Mouse (Mus musculus) hindbrain, embryonic 11.5 days (tissue): ENCODE results near the gene Ttc7b. TPM values are rescaled to one million over a fixed set of nuclear protein-coding genes. Genes with fewer than 3 reads are reported as not detected.

Source experiments
- ATAC-seq: fragments of 200-750 bp; cut with Nextera tagmentation; 2 replicates; pipeline ENCODE4 v1.8.0; 2017; ENCODE audit warnings: mild to moderate bottlenecking, moderate TSS enrichment, moderate library complexity; ENCODE audit not compliant: low FRiP score
- DNase-seq: peaks from one replicate; pipeline ENCODE4 v3.0.0-alpha.2; 2015; ENCODE audit warnings: low spot score
- H3K27ac ChIP-seq: fragments of 300-500 bp; sonication (generic); 2 replicates; pipeline ENCODE4 v1.5.1; 2014; ENCODE audit warnings: mild to moderate bottlenecking, low read depth, low read length
- H3K27me3 ChIP-seq: fragments of 300-500 bp; sonication (generic); 2 replicates; pipeline ENCODE4 v1.6.1; 2014; ENCODE audit warnings: mild to moderate bottlenecking, low read length, moderate library complexity, mixed read lengths; ENCODE audit not compliant: control insufficient read depth, insufficient read depth
- H3K36me3 ChIP-seq: fragments of 300-500 bp; sonication (generic); 2 replicates; pipeline ENCODE4 v1.6.1; 2014; ENCODE audit warnings: mild to moderate bottlenecking, low read length, moderate library complexity, mixed read lengths; ENCODE audit not compliant: control insufficient read depth, insufficient read depth
- H3K4me1 ChIP-seq: fragments of 300-500 bp; sonication (generic); replicated peaks from 2 replicates; pipeline ENCODE4 v1.6.1; 2014; ENCODE audit warnings: low read length, mixed read lengths; ENCODE audit not compliant: control insufficient read depth, insufficient read depth
- H3K4me2 ChIP-seq: fragments of 300-500 bp; sonication (generic); replicated peaks from 2 replicates; pipeline ENCODE4 v1.6.1; 2014; ENCODE audit warnings: mild to moderate bottlenecking, low read depth, low read length
- H3K4me3 ChIP-seq: fragments of 300-500 bp; sonication (generic); 2 replicates; pipeline ENCODE4 v1.5.1; 2014; ENCODE audit warnings: low read depth, low read length
- H3K9ac ChIP-seq: fragments of 300-500 bp; sonication (generic); 2 replicates; pipeline ENCODE4 v1.6.1; 2014; ENCODE audit warnings: low read depth, low read length
- H3K9me3 ChIP-seq: fragments of 300-500 bp; sonication (generic); 2 replicates; pipeline ENCODE4 v1.6.1; 2016; ENCODE audit warnings: low read length; ENCODE audit not compliant: control insufficient read depth
- WGBS: fragments of 180-500 bp; shearing (Covaris S2); extraction: QIAGEN DNeasy Blood & Tissue Kit; methylation state at CpG from one replicate; pipeline ENCODE4 v1.1.7; 2014; 5-methylcytosine and 5-hydroxymethylcytosine counted together
- polyA plus RNA-seq: library from polyadenylated mRNA; unstranded; fragments of >200 nt; fragmentation: Nextera tagmentation; extraction: Ambion mirVana; gene quantifications from 2 replicates; pipeline ENCODE4 v1.2.1, GENCODE M21; 2014

The Ttc7b gene
- polyA plus RNA-seq, 1 experiment from 2014 or later = 7.1 TPM

- H3K27me3 ChIP-seq = no peaks in the 10 kb centered on the region
- H3K9me3 ChIP-seq = no peaks in the 10 kb centered on the region
- H3K9ac ChIP-seq = no peak overlapping the region
- no peaks in the 10 kb centered on the region for H3K36me3 ChIP-seq
- ATAC-seq (no peak), DNase-seq (no peak)
- 67% methylated on average over 3 of the region's 3 CpGs for WGBS
- no peak overlapping the region for H3K4me2 ChIP-seq
- no peak overlapping the region for H3K27ac ChIP-seq
- H3K4me3 ChIP-seq = no peak overlapping the region
- H3K4me1 ChIP-seq = no peaks in the 10 kb centered on the region
These were observed 21.4 kb upstream of the Ttc7b start for GRCm38 (mm10) chr12:100542076-100542475.

- no peak for ATAC-seq
- WGBS = 76% methylated on average over 9 of the region's 9 CpGs
- DNase-seq = no peak
These were observed 18.6 kb upstream of the Ttc7b start for GRCm38 (mm10) chr12:100539158-100539714.

GRCm38 (mm10) chr12:100538445-100539157 is 18.0 kb upstream of the Ttc7b start:
- 0 out of 2 replicates have a peak, but pooled peaks cover 2% of the 10 kb centered on the region for H3K4me1 ChIP-seq
- H3K4me3 ChIP-seq = no peak overlapping the region
- no peaks in the 10 kb centered on the region for H3K9me3 ChIP-seq
- H3K27me3 ChIP-seq = no peaks in the 10 kb centered on the region
- ATAC-seq (no peak), DNase-seq (no peak)
- 72% methylated on average over 7 of the region's 7 CpGs for WGBS
- no peak overlapping the region for H3K27ac ChIP-seq
- no peak overlapping the region for H3K4me2 ChIP-seq
- no peak overlapping the region for H3K9ac ChIP-seq
- H3K36me3 ChIP-seq = no peaks in the 10 kb centered on the region

More at GRCm38 (mm10) chr12:100539158-100539714, 18.6 kb upstream of the Ttc7b start:
- H3K36me3 ChIP-seq = no peaks in the 10 kb centered on the region
- H3K4me3 ChIP-seq = no peak overlapping the region
- no peak overlapping the region for H3K27ac ChIP-seq
- no peak overlapping the region for H3K9ac ChIP-seq
- no peaks in the 10 kb centered on the region for H3K9me3 ChIP-seq
- H3K4me2 ChIP-seq = no peak overlapping the region
- no peaks in the 10 kb centered on the region for H3K4me1 ChIP-seq
- no peaks in the 10 kb centered on the region for H3K27me3 ChIP-seq

- DNase-seq (no peak), ATAC-seq (no peak)
- 81% methylated on average over 11 of the region's 11 CpGs for WGBS
- Histone ChIP-seq H3K27me3 (no peaks in the 10 kb centered on the region), H3K9ac (no peak overlapping the region), H3K4me1 (0 out of 2 replicates have a peak, but pooled peaks cover 2% of the 10 kb centered on the region), H3K4me3 (no peak overlapping the region), H3K4me2 (no peak overlapping the region), H3K36me3 (no peaks in the 10 kb centered on the region), H3K27ac (no peak overlapping the region), H3K9me3 (no peaks in the 10 kb centered on the region)
These were observed 16.5 kb upstream of the Ttc7b start for GRCm38 (mm10) chr12:100537091-100537490.

- Histone ChIP-seq H3K9me3 (no peaks in the 10 kb centered on the region), H3K9ac (no peak overlapping the region), H3K27me3 (no peaks in the 10 kb centered on the region), H3K4me3 (no peak overlapping the region), H3K36me3 (no peaks in the 10 kb centered on the region), H3K27ac (no peak overlapping the region), H3K4me1 (0 out of 2 replicates have a peak, but pooled peaks cover 2% of the 10 kb centered on the region), H3K4me2 (no peak overlapping the region)
- WGBS = 64% methylated on average over 12 of the region's 12 CpGs
- DNase-seq (no peak), ATAC-seq (no peak)
These were observed 14.4 kb upstream of the Ttc7b start for GRCm38 (mm10) chr12:100535028-100535427.

DNA sequence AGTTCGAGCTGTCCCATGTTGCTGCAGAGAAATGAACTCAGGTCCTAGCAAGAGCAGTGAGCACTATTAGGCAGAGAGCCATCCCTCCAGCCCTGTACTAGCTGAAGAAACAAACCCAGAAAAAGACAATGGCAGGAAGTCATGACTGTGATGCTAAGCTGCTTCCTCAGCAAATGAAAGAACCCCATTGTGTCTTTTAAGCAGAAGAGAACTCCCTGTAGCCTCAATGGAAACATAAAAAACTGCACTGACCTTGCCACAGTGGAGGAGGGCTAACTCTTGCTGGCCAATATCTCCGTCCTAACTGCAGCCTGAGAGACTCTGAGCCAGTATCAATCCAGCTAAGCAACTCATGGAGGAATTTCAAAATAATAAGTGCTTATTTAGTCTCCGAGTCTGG is 13.4 kb upstream of the Ttc7b start:
- Histone ChIP-seq H3K27me3 (no peaks in the 10 kb centered on the region), H3K4me3 (no peak overlapping the region), H3K4me1 (peaks cover 3% of the 10 kb centered on the region; the same call in 1 of the 2 replicates), H3K9me3 (no peaks in the 10 kb centered on the region), H3K9ac (no peak overlapping the region), H3K4me2 (no peak overlapping the region), H3K27ac (no peak overlapping the region), H3K36me3 (no peaks in the 10 kb centered on the region)
- DNase-seq = peak; percentile 5
- no peak for ATAC-seq
- WGBS = 44% methylated on average over 3 of the region's 3 CpGs

DNA sequence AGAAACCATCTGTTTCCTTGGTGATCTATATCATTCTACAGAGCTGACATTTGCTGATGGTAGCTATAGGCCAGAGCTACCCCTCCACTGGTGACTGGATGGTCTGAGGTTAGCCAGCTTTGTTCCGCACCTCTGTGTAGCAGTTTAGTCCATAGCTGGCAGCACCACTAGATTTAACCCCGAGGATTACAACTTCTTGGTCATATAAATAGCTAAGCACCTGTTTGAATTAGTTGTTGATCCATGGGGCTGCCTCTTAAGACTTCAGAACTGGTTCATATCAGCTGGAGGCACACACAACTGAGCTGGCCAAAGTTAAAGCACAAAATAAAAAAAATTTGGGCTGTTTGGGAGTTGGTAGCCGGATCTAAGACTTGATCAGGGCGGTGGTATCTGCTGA is 12.6 kb upstream of the Ttc7b start:
- H3K4me1 ChIP-seq = peaks cover 5% of the 10 kb centered on the region; the same call in 1 of the 2 replicates
- DNase-seq (no peak), ATAC-seq (no peak)
- no peaks in the 10 kb centered on the region for H3K9me3 ChIP-seq
- WGBS = 86% methylated on average over 4 of the region's 4 CpGs
- H3K27ac ChIP-seq = no peak overlapping the region
- no peaks in the 10 kb centered on the region for H3K27me3 ChIP-seq
- H3K9ac ChIP-seq = no peak overlapping the region
- H3K36me3 ChIP-seq = no peaks in the 10 kb centered on the region
- no peak overlapping the region for H3K4me2 ChIP-seq
- H3K4me3 ChIP-seq = no peak overlapping the region

- DNase-seq (no peak), ATAC-seq (no peak)
- H3K27me3 ChIP-seq = no peaks in the 10 kb centered on the region
- H3K36me3 ChIP-seq = no peaks in the 10 kb centered on the region
- no peaks in the 10 kb centered on the region for H3K9me3 ChIP-seq
- H3K9ac ChIP-seq = no peak overlapping the region
- peaks cover 5% of the 10 kb centered on the region for H3K4me1 ChIP-seq
- no peak overlapping the region for H3K4me3 ChIP-seq
- no peak overlapping the region for H3K4me2 ChIP-seq
- WGBS = 85% methylated on average over 1 of the region's 1 CpGs
- no peak overlapping the region for H3K27ac ChIP-seq
These were observed 11.1 kb upstream of the Ttc7b start for GRCm38 (mm10) chr12:100531740-100532139.

DNA sequence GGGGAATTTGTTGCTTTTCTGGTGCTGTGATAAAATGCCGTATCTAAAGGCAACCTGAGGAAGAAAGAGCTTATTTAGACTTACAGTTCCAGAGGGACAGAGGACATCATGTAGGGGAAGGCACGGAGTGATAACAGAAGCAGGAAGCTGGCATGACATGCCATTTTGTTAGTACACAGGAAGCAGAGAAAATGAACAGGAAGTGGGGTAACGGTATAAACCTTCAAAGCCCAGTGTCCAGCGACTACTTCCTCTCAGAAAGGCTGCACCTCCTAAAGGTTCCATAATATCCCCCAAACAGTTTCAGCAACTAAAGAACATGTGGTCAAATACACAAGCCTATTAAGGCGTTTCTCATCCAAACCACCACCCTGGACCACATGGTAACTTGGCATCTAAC is 10.2 kb upstream of the Ttc7b start:
- DNase-seq = no peak
- Histone ChIP-seq H3K4me3 (no peak overlapping the region), H3K4me2 (no peak overlapping the region), H3K4me1 (peaks cover 5% of the 10 kb centered on the region), H3K9me3 (no peaks in the 10 kb centered on the region), H3K36me3 (no peaks in the 10 kb centered on the region), H3K27ac (no peak overlapping the region), H3K9ac (no peak overlapping the region), H3K27me3 (no peaks in the 10 kb centered on the region)
- ATAC-seq = no peak
- WGBS = 90% methylated on average over 5 of the region's 5 CpGs
